Mouse (Mus musculus) mesoderm, embryonic 11.5 days (tissue): Measurements from ENCODE around the gene Setd7.
A peak's percentile ranks its signal among the peaks of the same experiment; 100 is the strongest.

Experiments
- DNase-seq: peaks from one replicate; pipeline ENCODE4 v3.0.0-alpha.2; 2012; ENCODE audit warnings: low read depth, low spot score

The Setd7 gene

DNA sequence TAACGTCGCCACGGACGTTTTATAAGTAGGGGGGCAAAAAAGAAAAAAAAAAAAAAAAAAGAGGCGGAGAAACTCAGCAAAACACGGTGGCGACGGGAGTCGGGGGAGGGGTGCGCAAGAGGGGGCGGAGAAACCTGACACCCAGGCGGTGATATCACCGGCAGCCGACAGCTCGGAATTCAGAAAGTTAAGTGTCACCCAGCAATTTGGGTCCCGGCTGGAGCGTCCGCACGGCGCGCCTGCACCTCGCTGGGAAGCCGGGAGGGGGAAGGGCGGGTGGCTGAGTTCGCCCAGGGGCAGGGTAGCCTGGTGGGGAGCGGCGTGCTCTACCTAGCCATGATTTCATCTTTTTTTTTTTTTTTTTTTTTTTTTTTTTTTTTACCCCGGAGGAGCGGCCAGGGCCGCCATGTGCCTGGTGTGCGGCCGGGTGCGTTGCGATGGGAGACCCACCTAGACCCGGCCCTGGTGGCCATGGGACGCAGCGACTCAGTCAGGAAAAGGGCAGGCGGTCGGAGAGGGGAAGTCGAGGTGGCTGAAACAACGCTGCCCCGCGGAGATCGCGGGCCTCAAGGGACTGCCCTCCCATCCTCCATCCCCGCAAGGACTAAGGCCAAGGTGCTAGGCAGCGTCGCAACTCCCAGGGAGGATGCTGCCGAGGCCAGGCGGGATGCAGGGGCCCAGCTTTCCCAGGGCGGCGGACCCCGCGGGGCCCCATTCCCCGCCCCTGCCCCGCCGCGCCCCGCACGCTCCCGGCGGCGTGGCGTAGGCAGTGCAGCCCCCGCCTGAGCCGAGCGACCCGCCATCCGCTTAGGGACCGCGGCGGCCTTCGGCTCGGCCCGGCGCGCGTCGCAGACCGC, 857 bp downstream of the Setd7 start:
- peak; percentile 89 for DNase-seq

DNA sequence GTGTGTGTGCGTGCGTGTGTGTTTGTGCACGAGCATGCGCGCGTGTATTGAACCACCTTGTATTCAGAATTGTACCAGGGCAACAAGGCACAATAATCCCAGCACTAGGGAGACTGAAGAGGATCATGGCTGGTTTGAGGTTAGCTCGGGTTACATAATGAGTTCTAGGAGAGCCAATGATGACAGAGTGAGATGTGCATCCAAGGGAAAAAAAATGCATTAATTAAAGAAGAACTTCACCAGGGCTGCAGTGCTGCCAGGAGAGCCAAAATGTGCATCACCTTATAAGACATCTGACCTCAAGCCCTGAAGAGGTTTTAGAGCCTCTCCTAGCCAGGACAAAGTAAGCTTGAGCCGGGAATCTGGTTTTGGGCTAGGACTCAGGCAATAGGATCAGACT, 5.1 kb downstream of the Setd7 start:
- no peak for DNase-seq

DNA sequence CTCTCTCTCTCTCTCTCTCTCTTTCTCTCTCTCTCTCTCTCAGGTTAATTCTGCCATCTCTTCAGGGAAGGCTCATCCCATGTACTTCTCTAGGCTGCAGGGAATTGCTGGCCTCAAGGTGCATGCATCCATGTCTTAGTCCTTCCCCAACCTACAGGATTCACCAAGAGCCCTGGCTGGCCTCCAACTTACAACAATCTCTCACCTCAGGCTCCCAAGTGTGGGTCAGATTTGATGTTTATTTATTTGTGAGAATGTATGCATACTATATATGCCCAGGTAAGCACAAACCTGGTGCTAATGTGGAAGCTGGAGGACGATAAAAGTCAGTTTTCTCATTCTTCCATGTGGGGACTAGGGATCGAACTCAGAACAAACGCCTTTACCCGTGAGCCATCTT, 5.8 kb downstream of the Setd7 start:
- DNase-seq, result no peak

DNA sequence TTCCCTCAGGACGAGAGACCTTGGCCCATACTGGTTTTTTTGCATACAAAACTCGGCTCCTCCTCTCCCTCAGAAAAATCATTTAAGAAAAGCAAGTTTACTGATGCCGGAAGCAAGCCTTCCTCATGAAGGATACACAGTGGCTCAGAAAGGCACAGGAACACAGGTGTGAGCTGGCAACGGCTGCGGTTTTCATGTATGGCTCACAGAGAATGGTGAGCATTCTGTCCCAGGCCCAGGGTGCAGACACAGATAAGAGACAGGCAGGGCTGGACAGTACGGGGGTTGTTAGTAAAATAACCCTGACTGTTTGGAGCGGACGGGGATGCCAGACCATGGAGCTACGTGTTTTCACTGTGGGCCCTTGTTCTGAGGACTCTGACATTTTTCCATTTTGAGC, 6.6 kb downstream of the Setd7 start:
- no peak for DNase-seq

DNA sequence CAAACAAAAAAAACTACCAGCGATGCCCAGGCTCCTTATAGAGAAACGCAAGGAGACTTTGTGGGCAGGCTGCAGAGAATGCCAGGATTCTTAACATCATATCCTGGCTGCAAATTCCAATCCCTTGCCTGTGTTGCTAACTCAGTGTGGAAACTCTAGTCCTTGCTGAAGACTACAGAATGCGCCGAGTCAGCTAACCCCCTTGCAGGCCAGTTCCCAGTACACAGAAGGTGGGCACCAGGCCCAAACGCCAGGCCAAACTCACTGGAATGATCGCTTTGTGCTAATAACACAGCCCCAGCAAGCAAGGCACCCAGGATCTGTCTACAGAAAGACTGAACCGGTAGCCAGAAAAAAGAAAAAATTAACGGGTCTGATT, 7.2 kb downstream of the Setd7 start:
- no peak for DNase-seq

DNA sequence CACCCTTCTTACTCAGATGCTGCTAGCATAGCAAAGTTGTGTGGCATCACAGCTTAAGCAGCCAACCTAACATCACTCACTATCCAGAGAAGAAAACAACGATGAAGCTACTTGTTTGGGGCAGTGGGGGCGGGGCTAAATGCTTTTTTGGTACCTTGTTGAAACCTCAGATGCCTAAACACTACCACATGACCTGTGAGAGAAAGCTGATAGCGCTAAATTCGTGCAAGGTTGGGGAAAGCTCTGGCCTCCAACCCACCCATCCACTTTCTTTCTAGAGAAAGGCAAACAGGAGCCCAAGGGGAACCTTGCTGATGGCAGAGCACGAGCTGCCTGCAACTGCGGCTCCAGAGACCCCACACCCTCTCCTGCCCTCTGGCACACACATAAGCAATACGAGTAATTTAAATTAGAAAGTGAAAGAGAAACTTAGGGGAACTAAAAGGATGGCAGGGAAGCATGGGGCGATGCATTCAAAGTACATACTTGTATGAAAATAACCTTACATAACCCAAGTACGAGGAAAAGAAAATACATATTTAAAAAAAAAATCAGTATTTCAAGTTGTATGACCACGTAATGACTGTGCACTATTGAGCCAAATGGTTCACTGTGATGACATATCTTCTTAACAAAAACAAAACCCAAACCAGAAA, 7.7 kb downstream of the Setd7 start:
- no peak for DNase-seq

DNA sequence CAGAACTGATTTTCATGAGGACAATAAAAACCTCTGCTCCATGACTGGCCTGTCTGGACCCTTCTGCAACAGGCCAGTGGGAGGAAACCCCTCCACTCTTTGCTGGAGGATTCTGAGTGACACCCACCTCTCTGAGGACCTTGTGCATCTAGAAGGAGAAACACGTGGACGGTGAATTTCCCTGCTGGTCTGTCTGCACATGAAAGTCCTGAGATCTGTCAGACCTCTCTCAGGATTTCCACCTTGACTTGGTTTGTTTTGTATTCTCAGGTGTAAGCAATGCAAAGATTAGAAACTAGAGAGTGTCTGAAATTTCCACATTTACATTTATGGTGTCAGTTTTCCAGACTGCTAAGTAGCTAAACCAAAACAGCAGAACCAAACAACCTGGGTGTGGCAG, 8.5 kb downstream of the Setd7 start:
- DNase-seq, result no peak

DNA sequence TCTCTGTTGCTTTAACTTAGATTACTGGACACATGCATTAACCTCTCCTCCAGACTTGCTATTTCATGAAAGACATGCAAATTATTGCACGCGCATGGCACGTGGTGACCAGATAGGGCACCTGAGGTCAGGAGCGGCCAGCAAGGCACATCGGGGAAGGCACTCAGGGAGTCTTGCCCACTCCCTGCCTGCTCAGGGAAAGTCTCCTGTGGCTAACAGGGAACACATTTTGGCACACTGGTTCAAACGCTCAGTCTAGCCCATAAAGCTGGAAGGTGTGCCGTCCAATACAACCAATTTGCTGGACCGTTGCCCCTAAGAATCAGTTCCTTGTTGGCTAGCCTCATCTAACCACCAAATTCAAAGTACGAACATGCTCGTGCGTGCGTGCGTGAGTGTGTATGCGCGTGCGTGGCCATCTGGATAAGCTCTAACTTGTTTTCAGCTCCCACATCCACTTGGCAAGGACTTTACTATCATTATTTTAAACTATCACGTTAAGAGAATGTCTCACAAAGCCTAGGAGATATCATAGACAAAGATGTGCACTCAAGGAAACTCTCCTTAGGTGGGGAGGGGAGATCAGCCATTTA, 11.6 kb downstream of the Setd7 start:
- DNase-seq, result no peak

DNA sequence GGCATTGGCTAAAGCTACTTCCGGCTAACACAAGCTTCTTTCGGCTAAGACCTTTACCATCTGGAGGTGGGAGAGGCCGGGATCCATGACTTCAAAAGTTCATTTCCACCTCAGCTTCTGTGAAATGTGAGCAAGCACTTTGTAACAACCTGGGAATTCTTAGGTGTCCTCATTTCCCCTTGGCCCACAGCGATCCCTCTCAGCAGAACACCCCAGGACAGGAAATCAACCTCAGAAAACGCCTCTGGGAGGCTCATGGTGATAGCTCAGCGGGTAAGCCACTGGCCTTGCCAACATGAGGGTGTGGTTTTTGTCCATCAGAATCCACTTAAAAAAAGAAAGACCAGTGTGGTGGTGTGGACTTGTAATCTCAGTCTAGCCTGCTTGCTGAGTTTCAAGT, 13.1 kb downstream of the Setd7 start:
- no peak for DNase-seq

DNA sequence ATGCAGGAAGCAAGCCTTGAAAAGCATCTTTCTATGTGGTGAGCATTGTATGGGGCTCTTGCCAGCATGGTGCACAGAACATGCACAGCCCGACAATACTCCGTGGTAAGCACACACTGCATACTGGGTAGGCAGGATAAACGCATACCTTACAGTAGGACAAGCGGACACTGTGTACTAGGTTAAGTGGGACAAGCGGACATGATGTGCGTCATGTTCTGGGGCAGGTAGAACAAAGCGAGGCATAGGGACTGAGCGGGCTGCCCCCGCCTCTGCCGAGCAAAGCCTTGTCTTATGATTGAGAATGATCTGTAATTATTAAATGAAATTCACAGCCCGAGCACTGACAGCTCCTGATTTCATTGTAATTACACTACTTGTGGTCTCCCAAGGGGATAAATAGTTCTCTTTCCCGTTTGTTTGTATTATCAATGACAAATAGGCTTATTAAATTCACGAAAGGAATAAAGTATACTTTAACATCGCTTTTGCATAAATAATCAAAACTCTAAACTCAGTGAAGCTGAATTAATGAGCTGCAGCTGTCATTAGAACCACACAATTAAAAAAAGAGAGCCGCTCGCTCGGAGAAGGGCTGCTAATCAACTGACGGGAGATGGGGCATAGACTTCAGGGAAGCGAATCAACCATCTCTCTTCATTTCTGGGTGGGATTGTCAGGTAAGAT, 16.1 kb downstream of the Setd7 start:
- no peak for DNase-seq

DNA sequence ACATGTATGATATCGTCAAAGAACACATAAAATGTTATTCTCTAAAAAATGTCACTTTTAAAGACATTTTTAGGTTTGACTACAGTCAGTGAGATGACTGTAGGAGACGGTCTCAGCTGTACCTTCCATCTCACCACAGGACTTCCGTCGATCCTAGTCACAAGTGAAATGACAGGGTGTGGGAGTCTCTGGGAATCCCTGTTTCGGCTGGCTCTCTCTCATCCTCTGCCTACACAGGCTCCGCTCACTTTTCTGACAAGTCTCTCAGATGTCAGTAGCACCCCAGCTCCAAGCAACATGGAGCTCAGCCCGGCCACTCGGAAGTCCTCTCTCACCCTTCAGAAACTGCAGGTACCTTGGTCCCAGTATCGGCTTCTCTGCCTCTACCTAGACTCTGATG, 20.0 kb downstream of the Setd7 start:
- DNase-seq, result no peak

DNA sequence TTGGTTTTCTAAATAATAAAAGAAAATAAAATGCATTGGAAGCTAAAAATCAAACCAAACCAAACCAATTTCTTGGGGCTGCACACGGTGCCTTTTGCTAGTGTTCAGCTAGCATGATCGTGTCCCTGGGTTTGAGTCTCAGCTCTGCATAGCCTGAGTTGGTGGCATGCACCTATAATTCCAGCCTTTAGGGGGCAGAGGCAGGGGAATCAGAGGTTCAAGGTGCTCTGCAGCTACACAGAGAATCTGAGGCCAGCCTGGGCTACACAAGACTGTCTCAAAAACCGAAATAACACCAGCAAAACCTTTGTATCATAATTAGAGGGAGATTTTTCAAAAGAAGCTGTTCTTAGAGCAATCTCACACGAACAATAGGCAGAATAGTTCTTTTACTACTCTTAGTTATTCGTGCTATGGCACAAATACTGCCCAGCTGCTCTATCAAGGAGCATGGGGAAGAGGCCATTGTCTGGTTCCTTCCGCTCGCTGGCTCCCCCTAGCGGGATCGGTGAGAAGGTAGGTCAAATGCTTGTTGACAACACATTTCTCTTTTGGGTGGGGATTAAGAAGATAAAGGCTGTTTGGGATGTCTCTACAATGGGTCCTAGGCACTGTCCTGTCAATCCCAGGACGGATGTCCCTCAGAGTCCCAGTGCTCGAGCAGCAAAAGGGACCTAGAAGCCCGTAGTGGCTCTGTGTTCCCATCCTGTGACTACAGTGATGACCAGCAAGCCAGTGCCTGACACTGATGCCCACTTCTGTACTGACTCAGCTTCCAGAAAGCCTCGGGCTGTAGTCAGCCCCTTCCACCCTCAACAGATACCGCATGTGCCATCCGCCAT, 20.9 kb downstream of the Setd7 start:
- peak; percentile 79 for DNase-seq

DNA sequence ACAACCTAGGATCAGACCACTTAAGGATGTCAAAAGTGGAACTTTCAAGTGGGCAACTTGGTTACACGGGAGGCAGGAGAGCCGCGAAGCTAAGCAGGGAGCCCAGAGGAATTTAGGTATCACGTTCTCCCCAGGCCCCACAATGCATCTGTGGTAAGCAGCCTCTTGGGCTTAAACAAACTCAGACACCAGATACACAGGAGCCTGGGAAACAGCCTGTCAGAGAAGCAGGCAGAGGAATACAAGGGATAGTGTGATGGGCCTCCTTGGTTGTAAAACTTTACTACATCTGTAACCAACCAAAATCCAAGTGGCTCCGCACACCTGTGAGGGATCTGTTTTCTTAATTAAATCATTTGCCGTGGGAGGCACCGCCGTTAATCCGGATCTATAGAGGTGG, 26.7 kb downstream of the Setd7 start:
- no peak for DNase-seq

DNA sequence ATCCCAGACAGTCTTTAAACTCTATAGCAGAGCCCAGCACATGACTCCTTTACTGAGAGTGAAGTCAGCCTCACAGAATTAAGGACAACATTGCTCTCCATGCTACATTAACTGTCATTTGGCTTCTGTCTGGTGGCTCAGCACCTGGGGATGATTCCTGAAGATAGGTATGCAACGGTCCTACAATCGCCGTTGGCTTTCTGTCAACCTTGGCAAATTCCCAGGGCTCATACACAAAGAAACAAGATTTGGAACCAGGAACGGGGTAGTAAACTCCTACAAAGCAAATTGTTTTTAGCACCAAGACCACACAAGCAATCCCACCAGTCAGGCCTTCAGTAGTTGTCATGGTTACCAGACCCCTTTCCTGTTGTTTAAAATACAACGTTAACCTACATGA, 27.1 kb downstream of the Setd7 start:
- no peak for DNase-seq

DNA sequence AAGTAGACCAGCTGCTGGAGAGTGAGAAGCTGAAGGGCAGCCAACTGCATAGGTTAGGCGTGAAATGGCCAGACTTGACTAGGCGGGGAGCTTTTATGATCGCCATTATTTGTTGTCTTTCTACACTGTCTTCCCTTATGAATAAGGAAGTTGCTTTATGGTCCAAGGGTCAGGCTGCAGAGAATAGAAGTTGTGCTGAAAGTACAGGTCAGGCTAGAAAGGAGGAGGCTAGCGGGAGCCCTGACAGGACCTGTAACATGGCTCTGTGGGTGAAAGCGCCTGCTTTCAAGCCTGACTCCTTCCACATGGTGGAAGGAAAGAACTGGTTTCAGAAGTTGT, 28.4 kb downstream of the Setd7 start:
- no peak for DNase-seq

DNA sequence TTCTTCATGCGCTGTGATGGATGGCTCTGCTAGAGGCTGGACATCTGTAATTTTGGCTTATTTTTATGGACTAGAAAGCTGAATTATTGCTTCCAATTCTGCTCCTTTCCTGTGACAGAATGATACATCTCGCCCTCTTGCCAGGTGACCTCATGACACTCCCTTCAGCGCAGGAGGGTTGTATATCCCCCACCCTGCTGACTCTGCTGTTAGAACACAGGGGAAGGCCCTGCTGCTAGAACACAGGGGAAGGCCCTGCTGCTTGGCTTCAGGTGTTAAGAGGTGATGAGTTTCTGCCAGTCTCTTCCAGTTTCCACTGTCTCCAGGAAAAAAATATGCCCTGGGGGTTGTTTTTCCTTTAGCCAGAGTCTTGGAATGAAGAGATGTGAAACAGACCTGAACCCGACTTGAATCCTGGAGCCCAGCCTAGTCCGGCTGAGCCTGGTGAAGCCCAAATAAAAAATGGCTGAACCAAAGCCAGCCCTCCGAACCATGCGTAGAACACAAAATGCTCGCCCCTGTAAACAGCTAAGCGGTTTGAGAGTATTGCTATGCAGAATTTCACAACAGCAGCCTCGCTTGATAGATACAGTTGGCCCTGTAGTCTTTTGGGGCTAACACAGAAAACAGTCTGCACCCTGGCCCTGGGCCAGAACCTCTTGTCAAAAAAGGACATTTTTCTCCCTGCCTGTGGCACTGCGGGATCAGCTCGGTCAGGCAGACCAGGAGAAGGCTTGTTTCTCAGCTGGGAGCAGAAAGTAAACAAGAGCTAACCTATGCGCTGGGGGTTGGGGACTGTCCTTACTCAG, 29.0 kb downstream of the Setd7 start:
- DNase-seq, result peak; percentile 23

DNA sequence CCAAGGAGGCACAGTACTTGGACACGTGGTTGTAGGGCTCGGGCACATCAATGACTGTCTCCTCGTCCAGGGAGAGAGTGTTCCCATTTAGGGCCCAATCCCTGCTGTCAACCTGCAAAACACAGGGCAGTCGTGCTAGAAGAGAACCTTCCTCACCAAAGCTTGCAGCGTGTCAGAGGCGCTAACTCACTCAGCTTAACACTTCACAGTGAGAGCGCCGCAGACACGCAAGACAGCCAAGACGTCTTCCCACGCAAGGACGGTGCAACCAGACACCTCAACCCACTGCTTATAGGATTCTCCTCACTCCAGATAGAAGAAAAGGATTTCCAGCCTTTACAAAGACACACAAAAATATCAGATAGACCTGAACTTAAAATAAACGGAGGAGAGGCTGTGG, 33.8 kb downstream of the Setd7 start:
- no peak for DNase-seq

DNA sequence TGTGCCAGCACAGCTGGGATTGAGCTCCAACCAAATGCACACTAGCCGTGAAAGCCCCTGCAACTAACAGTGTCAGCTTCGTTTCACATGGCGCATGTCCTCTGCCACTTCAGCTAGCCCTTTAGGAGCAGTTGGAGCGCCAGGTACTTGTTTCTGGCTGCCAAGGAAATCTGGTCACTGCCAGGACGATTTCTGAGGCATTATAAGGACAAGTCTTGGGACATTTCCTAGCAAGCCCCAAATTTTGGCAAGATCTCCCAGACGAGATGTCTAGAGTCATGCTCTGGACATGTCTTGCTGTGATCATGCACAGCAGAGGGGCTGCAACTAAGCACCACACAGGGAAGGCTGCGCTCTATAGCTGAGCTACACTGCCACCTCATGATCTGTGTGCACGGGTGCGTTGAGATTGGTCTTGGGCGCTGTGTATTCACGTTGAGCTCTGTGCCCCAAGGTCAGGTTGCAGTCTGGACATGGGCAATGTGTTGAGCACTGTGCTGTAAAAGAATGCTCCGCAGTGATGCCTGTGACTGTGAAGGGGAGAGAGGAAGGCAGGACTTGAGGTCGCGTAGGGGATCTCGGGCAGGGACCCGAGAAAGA, 35.4 kb downstream of the Setd7 start:
- DNase-seq, result no peak

DNA sequence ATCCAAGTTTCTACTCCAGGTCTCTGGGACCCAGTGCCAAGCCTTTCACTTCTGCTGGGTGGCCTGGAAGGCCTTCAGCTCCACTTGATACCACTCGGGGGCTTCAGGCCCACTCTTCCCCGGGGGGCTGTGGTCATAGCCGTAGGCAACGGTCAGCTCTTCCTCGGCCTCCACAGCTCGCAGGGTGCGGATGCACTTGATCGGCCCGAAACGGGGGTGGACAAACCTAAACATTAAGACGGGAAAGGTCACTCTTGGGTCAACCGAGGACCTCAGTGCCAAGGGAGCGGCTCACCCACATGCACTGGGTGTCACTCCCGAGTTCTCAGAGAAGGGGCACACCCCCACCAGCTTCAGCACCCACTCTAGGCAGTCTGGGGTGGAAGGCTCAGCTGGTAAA, 39.4 kb downstream of the Setd7 start:
- no peak for DNase-seq

DNA sequence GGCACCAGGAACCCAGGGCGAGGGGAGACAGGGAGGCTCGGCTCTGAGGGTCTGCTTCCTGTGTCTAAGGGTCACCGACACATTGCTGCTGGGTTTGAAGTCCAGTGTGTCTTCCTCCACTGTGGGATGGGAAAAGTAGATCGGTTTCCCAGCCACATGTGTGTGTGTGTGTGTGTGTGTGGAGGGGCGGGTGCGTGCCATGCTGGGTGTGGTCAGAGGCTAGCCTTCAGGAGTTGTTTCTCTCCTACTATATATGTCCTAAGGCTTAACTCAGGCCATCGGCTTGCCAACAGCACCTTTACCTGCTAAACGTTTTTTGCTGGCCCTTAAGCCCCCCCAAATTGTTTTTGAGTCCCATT, 41.9 kb downstream of the Setd7 start:
- DNase-seq, result no peak
